Mouse (Mus musculus): Measurements from ENCODE around the gene Irf2. TPM values are rescaled to one million over a fixed set of nuclear protein-coding genes. Genes with fewer than 3 reads are reported as not detected.

Gene Irf2
- polyA plus RNA-seq, 1 experiment from 2014 or later: 13.6 TPM

DNA sequence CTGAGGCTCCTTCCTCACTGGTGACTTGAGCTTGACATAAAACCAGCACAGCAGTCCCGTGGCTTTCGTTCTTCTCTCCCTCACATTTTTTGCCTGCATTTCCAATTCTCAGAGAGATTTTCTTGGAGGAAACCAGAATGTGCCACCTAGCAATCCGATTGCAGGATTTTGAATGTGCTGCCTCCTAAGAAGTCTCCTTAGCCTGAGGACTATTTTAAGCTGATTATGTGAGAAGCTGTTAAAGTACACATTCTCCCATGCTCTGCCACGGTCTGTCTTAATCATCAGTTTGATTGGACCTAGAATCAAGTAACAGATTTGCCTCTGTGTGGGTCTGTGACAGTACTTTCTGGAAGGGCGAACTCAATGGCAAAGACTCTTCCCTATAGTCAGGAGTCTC, 123.0 kb downstream of the Irf2 start:
- H3K9me3 ChIP-seq: no peaks in the 10 kb centered on the region
- no peak overlapping the region for H3K4me2 ChIP-seq
- H3K4me3 ChIP-seq (replicated peaks): no peak overlapping the region
- no peak for ATAC-seq (ENCODE audit: insufficient number of reproducible peaks, insufficient read depth, low FRiP score, low TSS enrichment, low read depth)
- H3K9ac ChIP-seq (replicated peaks): no peak overlapping the region
- H3K27me3 ChIP-seq: no peaks in the 10 kb centered on the region
- 81% methylated on average over 5 of the region's 5 CpGs for WGBS
- no peak overlapping the region for H3K27ac ChIP-seq
- H3K36me3 ChIP-seq: no peaks in the 10 kb centered on the region
- peaks cover 10% of the 10 kb centered on the region for H3K4me1 ChIP-seq (replicated peaks)

DNA sequence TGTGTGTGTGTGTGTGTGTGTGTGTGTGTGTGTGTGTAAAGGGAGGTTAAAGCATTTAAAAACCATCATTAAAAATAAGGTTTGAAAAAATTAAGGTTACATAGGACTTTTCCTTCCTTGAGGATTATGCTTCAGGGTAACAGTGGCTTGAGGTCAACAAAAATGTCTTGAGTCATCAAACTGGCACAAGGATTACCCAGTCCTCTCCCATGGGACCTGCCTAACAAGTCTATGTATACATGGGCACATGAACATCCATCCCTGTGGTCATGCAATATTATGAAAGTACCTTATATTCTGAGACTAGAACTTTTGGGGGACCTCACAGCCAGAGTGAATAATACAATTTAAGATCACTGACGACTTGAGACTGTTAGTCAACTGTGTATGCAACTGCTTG, 125.9 kb downstream of the Irf2 start:
- WGBS: 76% methylated on average over 1 of the region's 1 CpGs
- no peaks in the 10 kb centered on the region; the same call in 1 of the 2 replicates for H3K9me3 ChIP-seq
- no peaks in the 10 kb centered on the region for H3K36me3 ChIP-seq
- no peak overlapping the region for H3K27ac ChIP-seq
- H3K4me1 ChIP-seq (replicated peaks): no peaks in the 10 kb centered on the region; the same call in 1 of the 2 replicates
- no peaks in the 10 kb centered on the region for H3K27me3 ChIP-seq
- H3K4me3 ChIP-seq (replicated peaks): no peak overlapping the region
- H3K9ac ChIP-seq (replicated peaks): no peak overlapping the region
- ATAC-seq (ENCODE audit: insufficient number of reproducible peaks, insufficient read depth, low FRiP score, low TSS enrichment, low read depth): no peak
- no peak overlapping the region for H3K4me2 ChIP-seq

GRCm38 (mm10) chr8:46867440-46867839, 127.9 kb downstream of the Irf2 start:
- WGBS: 70% methylated on average over 4 of the region's 4 CpGs
- no peaks in the 10 kb centered on the region; the same call in 1 of the 2 replicates for H3K9me3 ChIP-seq
- no peak for ATAC-seq (ENCODE audit: insufficient number of reproducible peaks, insufficient read depth, low FRiP score, low TSS enrichment, low read depth)

DNA sequence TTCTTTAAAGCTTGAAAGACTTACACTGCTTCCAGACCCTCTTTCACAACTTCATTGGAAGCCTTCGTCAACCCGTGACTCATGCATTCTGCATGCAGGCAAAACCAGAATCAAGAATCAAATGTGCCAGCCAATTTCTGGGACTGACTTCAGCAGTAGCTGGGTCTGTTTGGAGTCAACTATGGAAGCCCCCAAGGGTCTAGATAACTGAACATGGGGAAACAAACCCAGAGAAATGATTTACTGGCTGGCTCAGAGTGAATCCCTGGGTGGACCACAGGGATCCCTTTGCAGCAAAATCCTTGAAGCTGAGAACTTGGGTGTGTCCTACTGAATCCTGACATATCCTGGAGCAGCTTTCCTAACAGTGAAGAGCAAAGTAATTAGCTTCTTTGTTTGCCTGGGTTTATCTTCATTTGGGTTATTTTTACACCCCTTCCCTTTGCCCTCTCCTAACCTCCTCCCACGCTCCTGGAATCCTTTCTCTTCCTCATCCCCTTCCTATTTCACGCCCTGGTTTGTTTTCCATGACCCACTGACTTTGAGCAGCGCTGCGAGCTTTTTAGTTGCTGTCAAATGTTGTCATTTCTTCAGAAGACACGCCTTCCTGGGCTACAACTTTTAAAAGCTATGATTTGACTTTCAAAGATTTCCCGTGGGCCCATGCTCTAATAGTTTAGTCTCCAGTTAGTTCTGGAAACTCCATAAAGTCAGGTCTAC, 129.0 kb downstream of the Irf2 start:
- WGBS: 80% methylated on average over 8 of the region's 8 CpGs
- Histone ChIP-seq H3K4me2 (no peak overlapping the region), H3K4me1 (replicated peaks) (no peaks in the 10 kb centered on the region; the same call in 1 of the 2 replicates), H3K9me3 (no peaks in the 10 kb centered on the region; the same call in 1 of the 2 replicates), H3K36me3 (no peaks in the 10 kb centered on the region), H3K4me3 (replicated peaks) (no peak overlapping the region), H3K27ac (no peak overlapping the region), H3K27me3 (no peaks in the 10 kb centered on the region), H3K9ac (replicated peaks) (no peak overlapping the region)
- ATAC-seq (ENCODE audit: insufficient number of reproducible peaks, insufficient read depth, low FRiP score, low TSS enrichment, low read depth): no peak

More at GRCm38 (mm10) chr8:46867440-46867839, 127.9 kb downstream of the Irf2 start:
- Histone ChIP-seq H3K4me3 (replicated peaks) (no peak overlapping the region), H3K4me2 (no peak overlapping the region), H3K27me3 (no peaks in the 10 kb centered on the region), H3K9ac (replicated peaks) (no peak overlapping the region), H3K27ac (no peak overlapping the region), H3K4me1 (replicated peaks) (no peaks in the 10 kb centered on the region; the same call in 1 of the 2 replicates), H3K36me3 (no peaks in the 10 kb centered on the region)

- no peak overlapping the region for H3K27ac ChIP-seq
- no peaks in the 10 kb centered on the region for H3K36me3 ChIP-seq
- no peak overlapping the region for H3K4me3 ChIP-seq (replicated peaks)
- H3K9me3 ChIP-seq: no peaks in the 10 kb centered on the region; the same call in 1 of the 2 replicates
- no peaks in the 10 kb centered on the region for H3K27me3 ChIP-seq
- H3K4me2 ChIP-seq: no peak overlapping the region
- no peak overlapping the region for H3K9ac ChIP-seq (replicated peaks)
- ATAC-seq (ENCODE audit: insufficient number of reproducible peaks, insufficient read depth, low FRiP score, low TSS enrichment, low read depth): no peak
- 70% methylated on average over 6 of the region's 6 CpGs for WGBS
- no peaks in the 10 kb centered on the region; the same call in 1 of the 2 replicates for H3K4me1 ChIP-seq (replicated peaks)
These were observed 130.0 kb downstream of the Irf2 start for GRCm38 (mm10) chr8:46869521-46869925.

GRCm38 (mm10) chr8:46871086-46871485, 131.6 kb downstream of the Irf2 start:
- no peaks in the 10 kb centered on the region for H3K27me3 ChIP-seq
- no peak overlapping the region for H3K27ac ChIP-seq
- H3K9ac ChIP-seq (replicated peaks): no peak overlapping the region
- 91% methylated on average over 4 of the region's 4 CpGs for WGBS
- no peak overlapping the region for H3K4me3 ChIP-seq (replicated peaks)
- H3K9me3 ChIP-seq: no peaks in the 10 kb centered on the region; the same call in 1 of the 2 replicates
- no peaks in the 10 kb centered on the region for H3K36me3 ChIP-seq
- ATAC-seq (ENCODE audit: insufficient number of reproducible peaks, insufficient read depth, low FRiP score, low TSS enrichment, low read depth): no peak
- H3K4me2 ChIP-seq: no peak overlapping the region
- H3K4me1 ChIP-seq (replicated peaks): no peaks in the 10 kb centered on the region; the same call in 1 of the 2 replicates

DNA sequence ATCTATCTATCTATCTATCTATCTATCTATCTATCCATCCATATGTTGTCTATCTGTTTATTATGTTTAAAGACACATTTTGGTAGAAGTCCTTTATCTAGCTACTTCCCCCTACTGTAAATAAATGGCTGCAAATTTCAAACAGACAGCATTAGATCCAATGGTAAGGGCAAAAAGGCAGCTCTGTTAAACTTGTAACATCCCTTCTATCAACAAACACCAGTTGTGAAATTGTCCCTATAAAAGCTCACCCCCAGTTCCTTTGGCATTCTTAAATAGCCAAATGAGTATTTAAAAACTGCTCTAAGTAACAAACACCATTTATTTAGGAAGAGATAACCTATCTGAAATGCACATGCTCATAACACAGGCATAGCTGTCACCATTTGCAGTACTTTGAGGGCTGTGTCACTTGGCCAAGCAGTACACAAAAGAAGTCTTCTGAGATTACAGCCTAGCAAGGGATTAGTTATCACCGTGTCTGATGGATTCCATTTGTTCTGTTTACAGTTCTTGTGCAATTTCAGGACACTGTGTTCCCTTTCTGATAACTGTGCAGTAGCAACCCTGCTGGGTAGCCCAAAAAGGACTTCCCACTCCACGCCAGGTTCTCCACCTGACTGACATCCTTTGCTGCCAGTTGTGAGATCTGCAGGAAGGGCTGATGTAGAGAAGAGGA, 136.2 kb downstream of the Irf2 start:
- Histone ChIP-seq H3K9me3 (no peaks in the 10 kb centered on the region), H3K36me3 (no peaks in the 10 kb centered on the region), H3K4me3 (replicated peaks) (no peak overlapping the region), H3K4me2 (no peak overlapping the region), H3K4me1 (replicated peaks) (no peaks in the 10 kb centered on the region), H3K27me3 (no peaks in the 10 kb centered on the region), H3K27ac (no peak overlapping the region), H3K9ac (replicated peaks) (no peak overlapping the region)
- WGBS: 72% methylated on average over 2 of the region's 2 CpGs
- ATAC-seq (ENCODE audit: insufficient number of reproducible peaks, insufficient read depth, low FRiP score, low TSS enrichment, low read depth): no peak

GRCm38 (mm10) chr8:46881348-46881747, 141.8 kb downstream of the Irf2 start:
- no peak overlapping the region for H3K4me2 ChIP-seq
- 83% methylated on average over 6 of the region's 6 CpGs for WGBS
- H3K27me3 ChIP-seq: no peaks in the 10 kb centered on the region
- no peak overlapping the region for H3K4me3 ChIP-seq (replicated peaks)
- no peak for ATAC-seq (ENCODE audit: insufficient number of reproducible peaks, insufficient read depth, low FRiP score, low TSS enrichment, low read depth)
- no peaks in the 10 kb centered on the region for H3K36me3 ChIP-seq
- no peak overlapping the region for H3K27ac ChIP-seq
- H3K9me3 ChIP-seq: no peaks in the 10 kb centered on the region
- H3K4me1 ChIP-seq (replicated peaks): 0 out of 2 replicates have a peak, but pooled peaks cover 3% of the 10 kb centered on the region
- no peak overlapping the region for H3K9ac ChIP-seq (replicated peaks)

GRCm38 (mm10) chr8:46881755-46882419, 142.4 kb downstream of the Irf2 start:
- Histone ChIP-seq H3K4me2 (no peak overlapping the region), H3K27me3 (no peaks in the 10 kb centered on the region), H3K36me3 (no peaks in the 10 kb centered on the region), H3K27ac (no peak overlapping the region), H3K4me1 (replicated peaks) (0 out of 2 replicates have a peak, but pooled peaks cover 3% of the 10 kb centered on the region), H3K4me3 (replicated peaks) (no peak overlapping the region), H3K9me3 (no peaks in the 10 kb centered on the region), H3K9ac (replicated peaks) (no peak overlapping the region)
- WGBS: 80% methylated on average over 8 of the region's 8 CpGs
- ATAC-seq (ENCODE audit: insufficient number of reproducible peaks, insufficient read depth, low FRiP score, low TSS enrichment, low read depth): no peak

DNA sequence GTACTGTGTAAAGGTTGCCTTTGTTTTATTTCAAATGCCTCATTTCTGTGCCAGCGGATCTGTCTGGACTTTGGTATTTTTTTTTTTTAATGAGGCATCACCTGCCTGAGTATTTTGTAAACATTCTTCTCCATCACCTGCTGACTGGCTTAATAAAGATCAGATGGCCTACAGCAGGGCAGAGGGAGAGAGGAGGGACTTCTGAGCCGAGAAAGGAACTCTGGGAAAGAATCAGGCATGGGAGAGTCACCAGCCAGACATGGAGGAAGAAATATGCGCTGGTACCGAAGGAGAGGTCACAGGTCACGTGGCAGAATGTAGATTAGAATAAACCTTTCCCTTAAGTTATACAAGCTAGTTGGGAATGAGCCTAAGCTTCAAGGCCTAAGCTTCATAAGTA, 143.2 kb downstream of the Irf2 start:
- Histone ChIP-seq H3K4me1 (replicated peaks) (0 out of 2 replicates have a peak, but pooled peaks cover 3% of the 10 kb centered on the region), H3K36me3 (no peaks in the 10 kb centered on the region), H3K9me3 (no peaks in the 10 kb centered on the region), H3K27me3 (no peaks in the 10 kb centered on the region), H3K9ac (replicated peaks) (no peak overlapping the region), H3K4me2 (no peak overlapping the region), H3K4me3 (replicated peaks) (no peak overlapping the region), H3K27ac (no peak overlapping the region)
- no peak for ATAC-seq (ENCODE audit: insufficient number of reproducible peaks, insufficient read depth, low FRiP score, low TSS enrichment, low read depth)
- 31% methylated on average over 5 of the region's 5 CpGs for WGBS

Measured in limb, embryonic 12.5 days (tissue).